Mouse (Mus musculus) adrenal gland, adult 2 months (tissue): ENCODE measurements around the gene Ctnnbl1. TPM values are rescaled to one million over a fixed set of nuclear protein-coding genes. Genes with fewer than 3 reads are reported as not detected.

Experiments used
- DNase-seq: peaks from one replicate; pipeline ENCODE4 v3.0.0; 2021
- polyA plus RNA-seq: library from polyadenylated mRNA; depleted of rRNA; stranded (reverse); fragments of >200 nt; gene quantifications from 2 replicates; pipeline ENCODE4 v1.2.3, GENCODE M21; 2012
- total RNA-seq, 2 experiments: library from RNA; stranded (reverse); gene quantifications; 2 replicates each; pipeline ENCODE4 v1.2.3; 2021

Ctnnbl1 gene
- total and polyA plus RNA-seq, 3 experiments, result 12.4 to 20.4 (median 15.6) TPM

GRCm38 (mm10) chr2:157819401-157819800 lies 82.2 kb downstream of the Ctnnbl1 start:
- DNase-seq, result no peak

GRCm38 (mm10) chr2:157821259-157821658 lies 84.1 kb downstream of the Ctnnbl1 start:
- DNase-seq, result no peak

- DNase-seq, result no peak
These were observed 86.3 kb downstream of the Ctnnbl1 start for GRCm38 (mm10) chr2:157823456-157823855.

GRCm38 (mm10) chr2:157824249-157824648 lies 87.0 kb downstream of the Ctnnbl1 start:
- no peak for DNase-seq

GRCm38 (mm10) chr2:157830101-157830500 lies 92.9 kb downstream of the Ctnnbl1 start:
- DNase-seq, result no peak

- no peak for DNase-seq
These were observed 93.6 kb downstream of the Ctnnbl1 start for GRCm38 (mm10) chr2:157830620-157831354.

- DNase-seq, result no peak
These were observed 99.8 kb downstream of the Ctnnbl1 start for GRCm38 (mm10) chr2:157837050-157837449.

GRCm38 (mm10) chr2:157838206-157838923 lies 101.2 kb downstream of the Ctnnbl1 start:
- DNase-seq, result no peak

GRCm38 (mm10) chr2:157840641-157841078 lies 103.5 kb downstream of the Ctnnbl1 start:
- no peak for DNase-seq

GRCm38 (mm10) chr2:157841121-157841520 lies 103.9 kb downstream of the Ctnnbl1 start:
- DNase-seq, result no peak

- DNase-seq, result no peak
These were observed 107.5 kb downstream of the Ctnnbl1 start for GRCm38 (mm10) chr2:157844746-157845145.

- no peak for DNase-seq
These were observed 108.6 kb downstream of the Ctnnbl1 start for GRCm38 (mm10) chr2:157845831-157846230.

GRCm38 (mm10) chr2:157853135-157853534 lies 115.9 kb downstream of the Ctnnbl1 start:
- DNase-seq, result peak; percentile 34

- DNase-seq, result no peak
These were observed 118.6 kb downstream of the Ctnnbl1 start for GRCm38 (mm10) chr2:157855814-157856213.

GRCm38 (mm10) chr2:157857496-157857895 lies 120.3 kb downstream of the Ctnnbl1 start:
- no peak for DNase-seq

GRCm38 (mm10) chr2:157858317-157858716 lies 121.1 kb downstream of the Ctnnbl1 start:
- no peak for DNase-seq

GRCm38 (mm10) chr2:157859046-157859701 lies 122.0 kb downstream of the Ctnnbl1 start:
- no peak for DNase-seq

- peak; percentile 36 for DNase-seq
These were observed 124.2 kb downstream of the Ctnnbl1 start for GRCm38 (mm10) chr2:157861273-157861944.

- no peak for DNase-seq
These were observed 125.1 kb downstream of the Ctnnbl1 start for GRCm38 (mm10) chr2:157862306-157862705.

GRCm38 (mm10) chr2:157867126-157867525 lies 129.9 kb downstream of the Ctnnbl1 start:
- no peak for DNase-seq

GRCm38 (mm10) chr2:157870247-157870646 lies 133.0 kb downstream of the Ctnnbl1 start:
- DNase-seq, result peak; percentile 60

GRCm38 (mm10) chr2:157873223-157873622 lies 136.0 kb downstream of the Ctnnbl1 start:
- peak; percentile 96 for DNase-seq
